Mouse (Mus musculus) ES-Bruce4 (cell line): Measurements from ENCODE around the gene Commd3.

ENCODE experiments used
- CTCF ChIP-seq: IDR thresholded peaks from one replicate; pipeline ENCODE4 v1.8.1; 2011; ENCODE audit warnings: low read depth, low read length
- POLR2A ChIP-seq: IDR thresholded peaks from one replicate; pipeline ENCODE4 v1.8.1; 2011; ENCODE audit warnings: low read length; ENCODE audit not compliant: insufficient read depth

DNA sequence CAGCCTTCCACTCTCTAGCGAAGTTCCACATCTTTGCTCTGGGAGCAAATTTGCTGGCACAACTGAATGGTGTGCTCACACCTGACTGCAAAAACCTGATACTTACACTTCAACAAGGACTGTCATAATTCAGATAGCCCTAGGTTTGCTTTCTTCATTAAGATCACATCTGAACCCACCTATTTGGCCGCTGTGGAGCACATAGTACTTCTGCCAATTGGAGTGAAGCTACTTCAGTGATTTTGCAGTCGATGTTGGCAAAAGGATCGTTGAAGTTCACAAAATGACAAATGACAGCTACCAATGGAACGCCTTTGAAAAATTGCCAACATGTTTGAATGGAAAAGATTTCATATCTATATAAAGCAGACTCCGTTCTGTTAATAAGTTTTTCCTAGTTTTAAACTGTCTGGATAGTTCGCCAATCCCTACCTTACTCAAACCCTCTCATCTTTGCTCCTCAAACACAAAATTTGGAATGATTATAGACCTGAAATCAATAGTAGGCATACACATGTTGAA is 23.5 kb downstream of the Commd3 start:
- TF ChIP-seq CTCF = no peak
- TF ChIP-seq POLR2A = no peak
